Comparison of ENCODE assay signal across 24 mouse cellular contexts in genomic region chr10:72353515-72353914, GRCm38 (mm10).
DNase-seq lines count a peak whose midpoint lies in the region; ATAC-seq and TF ChIP-seq lines count a peak whose summit lies in the region.
"Had no signal": no experiment of that assay in that cellular context is flagged by ENCODE, and none has a peak within 500 bp of the region (broad histone marks: within the 10 kb centered on the region; RNA-seq: fewer than 3 reads in every experiment).

No protein-coding gene starts in this region.

- no peak overlapping the region for H3K27ac ChIP-seq in midbrain, postnatal 0 days (ENCODE audit: low read depth, low read length)
- H3K27ac ChIP-seq in midbrain, embryonic 16.5 days (ENCODE audit: low read length) = no peak overlapping the region
- no peak overlapping the region for H3K27ac ChIP-seq in forebrain, postnatal 0 days (ENCODE audit: low read depth, low read length)
- H3K27ac ChIP-seq in thymus, adult 2 months (ENCODE audit: control insufficient read depth, insufficient read depth, low read length) = no peak overlapping the region
- H3K27ac ChIP-seq: heart, adult 2 months; heart, embryonic 13.5 days; hindbrain, embryonic 12.5 days; neural tube, embryonic 13.5 days had no signal

- H3K36me3 ChIP-seq in midbrain, postnatal 0 days (ENCODE audit: insufficient read depth, low read length) = no peaks in the 10 kb centered on the region
- no peaks in the 10 kb centered on the region for H3K36me3 ChIP-seq in midbrain, embryonic 16.5 days (ENCODE audit: control insufficient read depth, insufficient read depth, low read length)
- H3K36me3 ChIP-seq in forebrain, postnatal 0 days (ENCODE audit: insufficient read depth) = no peaks in the 10 kb centered on the region
- H3K36me3 ChIP-seq in thymus, adult 2 months (ENCODE audit: control insufficient read depth, insufficient read depth, low read length) = no peaks in the 10 kb centered on the region
- H3K36me3 ChIP-seq: heart, embryonic 13.5 days; hindbrain, embryonic 12.5 days; neural tube, embryonic 13.5 days had no signal

- WGBS in midbrain, postnatal 0 days = 80% methylated on average over 2 of the region's 2 CpGs
- WGBS in midbrain, embryonic 16.5 days = 82% methylated on average over 2 of the region's 2 CpGs
- 43% methylated on average over 2 of the region's 2 CpGs for WGBS in forebrain, postnatal 0 days
- 82% methylated on average over 2 of the region's 2 CpGs for WGBS in thymus, adult 2 months

- H3K27me3 ChIP-seq in midbrain, postnatal 0 days (ENCODE audit: insufficient read depth, low read length) = no peaks in the 10 kb centered on the region
- no peaks in the 10 kb centered on the region for H3K27me3 ChIP-seq in midbrain, embryonic 16.5 days (ENCODE audit: control insufficient read depth, insufficient read depth, low read depth, low read length)
- H3K27me3 ChIP-seq in forebrain, postnatal 0 days (ENCODE audit: insufficient read depth, low read length) = no peaks in the 10 kb centered on the region
- no peaks in the 10 kb centered on the region for H3K27me3 ChIP-seq in thymus, adult 2 months (ENCODE audit: control insufficient read depth, insufficient read depth, low read length)
- H3K27me3 ChIP-seq: heart, embryonic 13.5 days; hindbrain, embryonic 12.5 days; neural tube, embryonic 13.5 days had no signal

- DNase-seq in frontal cortex, postnatal 14 days (ENCODE audit: low spot score in 2 of 2) = no peak
- DNase-seq in midbrain, postnatal 0 days (ENCODE audit: low spot score) = peak; percentile 35
- peak; percentile 63 for DNase-seq in forebrain, postnatal 0 days
- DNase-seq in gastrocnemius, postnatal 14 days = no peak
- no peak for DNase-seq in thymus, adult 2 months
- DNase-seq: adrenal gland, postnatal 25 days; cerebellum, adult 18-20 months; cerebellum, postnatal 36 days; gastrocnemius, postnatal 25 days; heart, adult 2 months; heart, postnatal 14 days; kidney, adult 9 months; kidney, postnatal 14 days; lung, postnatal 4 days; midbrain, embryonic 14.5 days; right cerebral cortex, postnatal 4 days; thymus, postnatal 25 days had no signal

- no peak for TF ChIP-seq CTCF in midbrain, postnatal 0 days (IDR thresholded peaks at IDR 0.05)
- peak; percentile 38 for TF ChIP-seq CTCF in forebrain, postnatal 0 days (IDR thresholded peaks at IDR 0.05; ENCODE audit: low read depth)
- no peak for TF ChIP-seq CTCF in thymus, adult 2 months (IDR thresholded peaks at IDR 0.05; ENCODE audit: borderline replicate concordance, control insufficient read depth, extremely low read depth, insufficient read depth, low read length, poor library complexity)

- TF ChIP-seq POLR2A in thymus, adult 2 months (IDR thresholded peaks at IDR 0.05; ENCODE audit: control insufficient read depth, extremely low read depth, insufficient read depth, low read length, poor library complexity) = no peak

- intact Hi-C loops in gastrocnemius, postnatal 14 days (cut with DNase I; ENCODE audit: low total_unique reads) = no loop called here

- no peak overlapping the region for H3K9ac ChIP-seq in midbrain, postnatal 0 days (replicated peaks; ENCODE audit: low read length, poor library complexity, severe bottlenecking)
- H3K9ac ChIP-seq in midbrain, embryonic 16.5 days (ENCODE audit: low read depth, low read length) = no peak overlapping the region
- H3K9ac ChIP-seq in forebrain, postnatal 0 days = no peak overlapping the region
- H3K9ac ChIP-seq: heart, embryonic 13.5 days; hindbrain, embryonic 12.5 days; neural tube, embryonic 13.5 days had no signal

- peak; percentile 72 for ATAC-seq in frontal cortex, adult (ENCODE audit: low TSS enrichment)
- no peak for ATAC-seq in midbrain, postnatal 0 days (ENCODE audit: low FRiP score)
- ATAC-seq in midbrain, embryonic 16.5 days = no peak
- ATAC-seq in forebrain, postnatal 0 days = peak; percentile 71; the same call in 1 of the 2 replicates
- ATAC-seq: inflammation-experienced regulatory T-cells, adult 6 months had no signal

- H3K4me3 ChIP-seq in midbrain, postnatal 0 days (ENCODE audit: low read depth, low read length) = no peak overlapping the region
- no peak overlapping the region for H3K4me3 ChIP-seq in midbrain, embryonic 16.5 days (ENCODE audit: low read depth, low read length)
- no peak overlapping the region for H3K4me3 ChIP-seq in forebrain, postnatal 0 days (ENCODE audit: low read depth, low read length)
- H3K4me3 ChIP-seq in thymus, adult 2 months (ENCODE audit: control insufficient read depth, insufficient read depth, low read length) = no peak overlapping the region
- H3K4me3 ChIP-seq: heart, adult 2 months; heart, embryonic 13.5 days; hindbrain, embryonic 12.5 days; myocyte; neural tube, embryonic 13.5 days had no signal

- no peaks in the 10 kb centered on the region for H3K9me3 ChIP-seq in midbrain, postnatal 0 days (ENCODE audit: low read length)
- no peaks in the 10 kb centered on the region for H3K9me3 ChIP-seq in midbrain, embryonic 16.5 days (replicated peaks; ENCODE audit: control insufficient read depth, low read length, poor library complexity, severe bottlenecking)
- H3K9me3 ChIP-seq in forebrain, postnatal 0 days (ENCODE audit: low read length) = no peaks in the 10 kb centered on the region
- H3K9me3 ChIP-seq: heart, embryonic 13.5 days; hindbrain, embryonic 12.5 days; neural tube, embryonic 13.5 days had no signal

- no peak overlapping the region for H3K4me2 ChIP-seq in midbrain, postnatal 0 days (ENCODE audit: low read depth, low read length, poor library complexity, severe bottlenecking)
- no peak overlapping the region for H3K4me2 ChIP-seq in midbrain, embryonic 16.5 days (ENCODE audit: low read length)
- no peak overlapping the region for H3K4me2 ChIP-seq in forebrain, postnatal 0 days (ENCODE audit: low read depth)
- H3K4me2 ChIP-seq: heart, embryonic 13.5 days; hindbrain, embryonic 12.5 days; neural tube, embryonic 13.5 days had no signal

- no peaks in the 10 kb centered on the region for H3K4me1 ChIP-seq in midbrain, postnatal 0 days (ENCODE audit: insufficient read depth, low read length)
- H3K4me1 ChIP-seq in midbrain, embryonic 16.5 days (ENCODE audit: control insufficient read depth, insufficient read depth, low read length) = no peaks in the 10 kb centered on the region
- no peaks in the 10 kb centered on the region for H3K4me1 ChIP-seq in forebrain, postnatal 0 days (ENCODE audit: insufficient read depth)
- no peaks in the 10 kb centered on the region for H3K4me1 ChIP-seq in thymus, adult 2 months (replicated peaks; ENCODE audit: control insufficient read depth, insufficient read depth, low read length)
- H3K4me1 ChIP-seq: heart, embryonic 13.5 days; hindbrain, embryonic 12.5 days; neural tube, embryonic 13.5 days had no signal

Comparison
In these comparisons a context has a peak if more than half of its experiments do, and no peak if none do; other contexts are left out.
1. ATAC-seq: peak in frontal cortex, adult (single experiment) and forebrain, postnatal 0 days (single experiment); none in midbrain, postnatal 0 days (single experiment) and midbrain, embryonic 16.5 days (single experiment).
2. DNase-seq: peak in midbrain, postnatal 0 days (single experiment) and forebrain, postnatal 0 days (single experiment); none in frontal cortex, postnatal 14 days (0 of 2), gastrocnemius, postnatal 14 days (single experiment) and thymus, adult 2 months (single experiment).